Mouse (Mus musculus) heart, postnatal 0 days (tissue): Measurements from ENCODE around the gene Cdca4.

Source experiments
- CTCF ChIP-seq: IDR thresholded peaks from 2 replicates; pipeline ENCODE4 v1.5.1; 2016; ENCODE audit warnings: antibody characterized with exemption, control low read depth, low read depth
- EP300 ChIP-seq: IDR thresholded peaks from 2 replicates; pipeline ENCODE4 v1.6.1; 2016; ENCODE audit warnings: antibody characterized with exemption, low read depth

DNA sequence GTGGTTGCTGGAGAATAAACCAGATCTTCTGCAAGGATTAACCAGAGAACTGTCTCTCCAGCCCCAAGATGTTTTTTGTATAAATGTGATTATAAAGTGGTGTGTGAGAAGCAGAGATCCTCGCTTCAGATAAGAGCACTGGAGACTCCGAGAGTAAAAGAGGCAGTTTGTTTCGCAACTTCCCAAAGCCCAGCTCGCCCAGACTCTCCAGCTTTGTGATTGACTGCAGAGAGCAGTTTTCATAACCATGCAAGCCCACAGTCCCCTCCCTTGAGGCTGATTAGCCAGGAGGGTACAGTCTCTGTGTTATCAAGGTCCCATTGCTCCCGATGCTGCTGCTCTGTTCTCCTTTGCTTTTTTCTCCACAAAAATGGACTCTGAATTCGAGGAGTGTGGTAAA is 4.3 kb upstream of the Cdca4 start:
- TF ChIP-seq CTCF (no peak), EP300 (no peak)
